Mouse (Mus musculus) ES-E14 (cell line): ENCODE measurements around the gene Clstn2. TPM values are rescaled to one million over a fixed set of nuclear protein-coding genes. Genes with fewer than 3 reads are reported as not detected.

Experiments used
- DNase-seq: peaks from one replicate; pipeline ENCODE4 v3.0.0-alpha.2; 2013; ENCODE audit warnings: low read depth, low spot score
- H3K27ac ChIP-seq: 2 replicates; pipeline ENCODE4 v1.5.1; 2012; ENCODE audit warnings: low read depth, mild to moderate bottlenecking, low read length, moderate library complexity, mixed read lengths; ENCODE audit not compliant: poor library complexity, insufficient read depth, severe bottlenecking
- H3K36me3 ChIP-seq: 2 replicates; pipeline ENCODE4 v1.6.1; 2012; ENCODE audit warnings: mild to moderate bottlenecking, low read length, moderate library complexity, mixed read lengths; ENCODE audit not compliant: control insufficient read depth, poor library complexity, insufficient read depth, severe bottlenecking
- H3K4me1 ChIP-seq, 2 experiments: fragments of 150-350 bp in 1 of 2; sonication (generic) in 1 of 2; 2 replicates each; pipeline ENCODE4 v1.6.1; 2012; ENCODE audit warnings: low read length in 2 of 2, mild to moderate bottlenecking in 1 of 2, mixed read lengths in 1 of 2; ENCODE audit not compliant: control insufficient read depth in 2 of 2, insufficient read depth in 2 of 2, poor library complexity in 1 of 2
- H3K4me3 ChIP-seq, 2 experiments: fragments of 150-350 bp in 1 of 2; sonication (generic) in 1 of 2; 2 replicates each; pipeline ENCODE4 v1.5.1; 2012; ENCODE audit warnings: low read length in 2 of 2, low read depth in 1 of 2, mild to moderate bottlenecking in 1 of 2, mixed read lengths in 1 of 2; ENCODE audit not compliant: insufficient read depth in 1 of 2, poor library complexity in 1 of 2, severe bottlenecking in 1 of 2
- H3K9ac ChIP-seq: 2 replicates; pipeline ENCODE4 v1.6.1; 2012; ENCODE audit warnings: low read depth, mild to moderate bottlenecking, low read length, mixed read lengths; ENCODE audit not compliant: poor library complexity, insufficient read depth, severe bottlenecking
- H3K9me3 ChIP-seq: fragments of 150-350 bp; sonication (generic); 2 replicates; pipeline ENCODE4 v1.6.1; 2012; ENCODE audit warnings: low read depth, mild to moderate bottlenecking, low read length; ENCODE audit not compliant: control insufficient read depth, insufficient read depth
- CHD2 ChIP-seq: IDR thresholded peaks from 2 replicates; pipeline ENCODE4 v1.6.1; 2014; ENCODE audit warnings: mild to moderate bottlenecking, low read depth, low read length, inconsistent platforms
- HCFC1 ChIP-seq: IDR thresholded peaks from 2 replicates; pipeline ENCODE4 v1.6.1; 2012; ENCODE audit warnings: low read length, inconsistent platforms, borderline replicate concordance; ENCODE audit not compliant: insufficient read depth
- MAFK ChIP-seq: IDR thresholded peaks from 2 replicates; pipeline ENCODE4 v1.6.1; 2014; ENCODE audit warnings: mild to moderate bottlenecking, low read depth, low read length, inconsistent platforms; ENCODE audit not compliant: insufficient read depth
- ZC3H11A ChIP-seq: IDR thresholded peaks from 2 replicates; pipeline ENCODE4 v1.6.1; 2012; ENCODE audit warnings: low read depth, mild to moderate bottlenecking, inconsistent platforms, low read length, borderline replicate concordance
- ZNF384 ChIP-seq: IDR thresholded peaks from 2 replicates; pipeline ENCODE4 v1.6.1; 2012; ENCODE audit warnings: low read depth, low read length, inconsistent platforms
- in situ Hi-C, 2 experiments: fragments of 600-800 bp; cut with MboI; formaldehyde crosslinking; loops; one replicate each; pipeline ENCODE4 v1.15.1; 2025; ENCODE audit warnings: low sequenced_read_pairs in 2 of 2, inconsistent platforms in 1 of 2; ENCODE audit not compliant: unreplicated experiment in 2 of 2
- total RNA-seq: library from RNA; depleted of rRNA; stranded (reverse); fragments of 300-350 nt; gene quantifications from 2 replicates; pipeline ENCODE4 v1.2.3, GENCODE M21; 2012

Clstn2 gene
- total RNA-seq, 1 experiment, result 0.89 TPM

- Histone ChIP-seq H3K4me3 (no peak overlapping the region), H3K4me1 (no peaks in the 10 kb centered on the region), H3K36me3 (no peaks in the 10 kb centered on the region), H3K9ac (no peak overlapping the region), H3K27ac (no peak overlapping the region), H3K9me3 (no peaks in the 10 kb centered on the region)
- in situ Hi-C loops, result no loop called here
- no peak for DNase-seq
- TF ChIP-seq ZNF384 (no peak), HCFC1 (no peak), MAFK (no peak), CHD2 (no peak), ZC3H11A (no peak)
These were observed 305.1 kb downstream of the Clstn2 start for GRCm38 (mm10) chr9:97727715-97728486.

- H3K9me3 ChIP-seq, result no peaks in the 10 kb centered on the region
- no peak overlapping the region for H3K9ac ChIP-seq
- DNase-seq, result no peak
- no peaks in the 10 kb centered on the region for H3K4me1 ChIP-seq
- TF ChIP-seq ZC3H11A, result no peak
- TF ChIP-seq HCFC1, result no peak
- in situ Hi-C loops, result no loop called here
- H3K36me3 ChIP-seq, result no peaks in the 10 kb centered on the region
- H3K27ac ChIP-seq, result no peak overlapping the region
- H3K4me3 ChIP-seq, result no peak overlapping the region
These were observed 315.3 kb downstream of the Clstn2 start for GRCm38 (mm10) chr9:97717728-97718127.

- no peak overlapping the region for H3K9ac ChIP-seq
- DNase-seq, result no peak
- no peaks in the 10 kb centered on the region for H3K4me1 ChIP-seq
- no peak overlapping the region for H3K4me3 ChIP-seq
- no peaks in the 10 kb centered on the region for H3K9me3 ChIP-seq
- no peak overlapping the region for H3K27ac ChIP-seq
- in situ Hi-C loops, result no loop called here
- TF ChIP-seq CHD2, result no peak
- TF ChIP-seq MAFK, result no peak
- no peak for TF ChIP-seq ZNF384
- H3K36me3 ChIP-seq, result no peaks in the 10 kb centered on the region
These were observed 316.0 kb downstream of the Clstn2 start for GRCm38 (mm10) chr9:97717005-97717404.

DNA sequence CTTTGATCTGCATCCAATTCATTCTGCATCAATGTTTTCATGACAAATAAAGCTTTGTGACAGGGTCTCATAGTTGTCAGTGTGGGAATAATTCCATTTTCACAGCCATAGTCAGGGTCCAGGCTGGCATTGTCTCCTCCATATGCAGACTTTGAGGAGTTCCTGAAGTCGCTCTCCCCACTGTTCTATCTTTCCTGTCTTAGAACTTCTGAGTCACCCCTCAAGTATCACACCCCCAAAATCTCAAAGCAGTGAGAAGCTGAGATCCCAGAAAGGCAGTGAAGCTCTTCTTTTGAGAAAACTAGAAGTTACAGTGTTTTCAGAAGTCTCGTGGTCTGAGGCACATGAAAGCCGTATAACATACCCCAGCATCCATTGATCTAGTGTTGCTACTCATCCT, 320.1 kb downstream of the Clstn2 start:
- TF ChIP-seq HCFC1, result no peak
- no peak for TF ChIP-seq ZNF384
- no peak for TF ChIP-seq MAFK
- TF ChIP-seq CHD2, result no peak
- TF ChIP-seq ZC3H11A, result no peak
- no peak for DNase-seq
- no peaks in the 10 kb centered on the region for H3K9me3 ChIP-seq
- in situ Hi-C loops, result no loop called here
- no peaks in the 10 kb centered on the region for H3K4me1 ChIP-seq
- no peak overlapping the region for H3K9ac ChIP-seq
- H3K4me3 ChIP-seq, result no peak overlapping the region
- H3K36me3 ChIP-seq, result no peaks in the 10 kb centered on the region
- H3K27ac ChIP-seq, result no peak overlapping the region

GRCm38 (mm10) chr9:97703901-97704503, 329.0 kb downstream of the Clstn2 start:
- TF ChIP-seq ZNF384, result no peak
- no peak for TF ChIP-seq ZC3H11A
- no peak for TF ChIP-seq CHD2
- TF ChIP-seq MAFK, result no peak
- TF ChIP-seq HCFC1, result no peak
- no peak overlapping the region for H3K27ac ChIP-seq
- in situ Hi-C loops, result no loop called here
- no peak overlapping the region for H3K9ac ChIP-seq
- H3K9me3 ChIP-seq, result no peaks in the 10 kb centered on the region
- H3K4me3 ChIP-seq, result no peak overlapping the region
- peaks cover 0 to 2% of the 10 kb centered on the region in 2 experiments; a peak in 1 of 4 replicates for H3K4me1 ChIP-seq
- no peak for DNase-seq
- no peaks in the 10 kb centered on the region for H3K36me3 ChIP-seq
